Mouse (Mus musculus): ENCODE data around the gene Scrn1. TPM values are rescaled to one million over a fixed set of nuclear protein-coding genes. Genes with fewer than 3 reads are reported as not detected.

The Scrn1 gene
- polyA plus RNA-seq, 1 experiment from 2014 or later: 73.3 TPM

DNA sequence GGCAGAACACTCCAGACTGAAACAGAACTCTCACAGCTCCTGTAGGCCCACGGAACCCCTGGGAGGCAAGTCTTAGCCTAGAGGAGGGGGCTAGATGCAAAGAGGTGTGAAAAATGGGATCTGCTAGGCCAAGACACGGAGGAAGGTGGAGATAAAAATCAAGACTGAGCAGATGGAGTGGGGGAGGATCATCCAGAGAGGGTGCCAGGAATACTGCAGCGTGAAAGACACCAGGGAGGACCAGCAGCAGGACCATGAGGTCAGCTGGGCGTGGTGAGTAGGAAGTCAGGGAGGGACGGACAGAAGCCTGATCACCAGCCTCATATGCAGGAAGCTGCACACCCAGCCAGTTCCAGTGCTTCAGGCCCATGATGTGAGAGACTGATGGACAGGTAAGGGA, 47.5 kb downstream of the Scrn1 start:
- Histone ChIP-seq H3K27me3 (ENCODE audit: control insufficient read depth, insufficient read depth, low read length) (no peaks in the 10 kb centered on the region), H3K27ac (ENCODE audit: low read depth, low read length) (no peak overlapping the region), H3K4me1 (ENCODE audit: control insufficient read depth, insufficient read depth, low read length) (no peaks in the 10 kb centered on the region), H3K4me2 (no peak overlapping the region), H3K4me3 (ENCODE audit: low read depth, low read length) (no peak overlapping the region), H3K36me3 (ENCODE audit: control insufficient read depth, insufficient read depth, low read length) (peaks cover 10% of the 10 kb centered on the region), H3K9me3 (ENCODE audit: control insufficient read depth, low read length) (no peaks in the 10 kb centered on the region), H3K9ac (ENCODE audit: low read length) (no peak overlapping the region)
- no peak for ATAC-seq (ENCODE audit: low FRiP score)
- WGBS: 72% methylated on average over 5 of the region's 5 CpGs
- no peak for DNase-seq (ENCODE audit: low spot score, missing footprints)

DNA sequence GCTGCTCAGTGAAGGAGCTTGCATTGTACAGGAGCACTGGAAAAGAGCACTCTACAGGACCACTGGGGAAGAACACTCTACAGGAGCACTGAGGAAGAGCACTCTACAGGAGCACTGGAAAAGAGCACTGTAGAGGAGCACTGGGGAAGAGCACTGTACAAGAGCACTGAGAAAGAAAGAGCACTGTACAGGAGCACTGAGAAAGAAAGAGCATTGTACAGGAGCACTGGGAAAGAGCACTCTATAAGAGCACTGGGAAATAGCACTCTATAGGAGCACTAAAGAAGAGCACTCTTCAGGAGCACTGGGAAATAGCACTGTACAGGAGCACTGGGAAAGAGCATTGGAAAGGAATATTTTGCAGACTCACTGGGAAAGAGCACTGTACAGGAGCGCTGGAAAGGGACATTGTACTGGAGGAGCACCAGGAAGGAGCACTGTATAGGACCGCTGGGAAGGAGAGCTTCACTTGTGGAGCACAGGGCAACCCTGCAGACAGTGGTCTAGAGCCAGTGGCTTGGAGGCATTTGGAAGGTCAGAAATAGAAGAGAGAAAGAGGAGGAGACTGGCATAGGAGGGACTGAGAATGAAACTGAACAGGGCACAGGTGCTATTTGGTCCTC, 49.7 kb downstream of the Scrn1 start:
- Histone ChIP-seq H3K4me3 (ENCODE audit: low read depth, low read length) (no peak overlapping the region), H3K36me3 (ENCODE audit: control insufficient read depth, insufficient read depth, low read length) (peaks cover 5% of the 10 kb centered on the region; the same call in 1 of the 2 replicates), H3K27me3 (ENCODE audit: control insufficient read depth, insufficient read depth, low read length) (no peaks in the 10 kb centered on the region), H3K9me3 (ENCODE audit: control insufficient read depth, low read length) (no peaks in the 10 kb centered on the region), H3K27ac (ENCODE audit: low read depth, low read length) (no peak overlapping the region), H3K4me1 (ENCODE audit: control insufficient read depth, insufficient read depth, low read length) (no peaks in the 10 kb centered on the region), H3K4me2 (no peak overlapping the region), H3K9ac (ENCODE audit: low read length) (no peak overlapping the region)
- ATAC-seq (ENCODE audit: low FRiP score) (peak; percentile 57; the same call in 1 of the 2 replicates), DNase-seq (ENCODE audit: low spot score, missing footprints) (no peak)
- 95% methylated on average over 2 of the region's 2 CpGs for WGBS

DNA sequence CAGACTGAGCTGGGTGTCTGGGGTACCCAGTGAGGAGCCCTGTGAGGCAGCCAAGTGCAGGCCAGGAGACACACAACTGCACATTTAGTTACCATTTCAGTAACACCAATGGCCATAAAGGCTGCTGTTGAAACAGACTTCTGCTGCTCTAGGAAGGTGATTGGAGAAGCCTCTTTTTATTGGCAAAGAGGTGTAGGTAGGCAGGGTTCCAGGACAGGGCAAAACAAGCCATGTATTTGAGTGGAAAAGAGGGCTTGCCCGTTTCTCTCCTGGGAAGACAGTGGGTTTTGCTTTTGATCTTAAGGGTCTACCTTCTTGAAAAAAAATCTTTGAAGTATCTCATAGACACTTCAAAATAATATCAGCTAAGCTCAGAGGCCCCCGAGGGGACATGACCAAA, 54.0 kb downstream of the Scrn1 start:
- Histone ChIP-seq H3K27ac (ENCODE audit: low read depth, low read length) (no peak overlapping the region), H3K4me1 (ENCODE audit: control insufficient read depth, insufficient read depth, low read length) (peaks cover 17% of the 10 kb centered on the region), H3K9ac (ENCODE audit: low read length) (no peak overlapping the region), H3K27me3 (ENCODE audit: control insufficient read depth, insufficient read depth, low read length) (no peaks in the 10 kb centered on the region), H3K4me2 (no peak overlapping the region), H3K9me3 (ENCODE audit: control insufficient read depth, low read length) (no peaks in the 10 kb centered on the region), H3K36me3 (ENCODE audit: control insufficient read depth, insufficient read depth, low read length) (0 out of 2 replicates have a peak, but pooled peaks cover 5% of the 10 kb centered on the region), H3K4me3 (ENCODE audit: low read depth, low read length) (no peak overlapping the region)
- WGBS: 81% methylated on average over 2 of the region's 2 CpGs
- DNase-seq (ENCODE audit: low spot score, missing footprints): no peak
- no peak for ATAC-seq (ENCODE audit: low FRiP score)

DNA sequence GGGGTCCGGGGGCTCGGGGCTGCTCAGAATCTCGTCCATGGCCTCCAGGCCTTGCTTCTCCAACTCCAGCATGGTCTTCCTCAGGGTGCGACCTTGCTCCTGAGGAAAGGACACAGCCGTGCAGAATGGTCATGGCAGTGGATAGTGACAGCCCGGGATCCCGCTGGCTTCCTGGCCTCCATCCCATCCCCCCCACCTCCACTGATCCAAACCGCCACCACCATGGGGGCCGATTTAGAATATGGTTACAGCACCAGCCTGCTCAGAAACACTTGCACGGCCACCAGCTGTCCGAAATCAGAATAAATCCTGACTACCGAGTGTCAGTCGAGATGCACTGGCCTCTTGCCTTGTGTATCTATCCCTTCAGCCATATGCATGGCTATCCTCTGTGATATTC, 57.0 kb downstream of the Scrn1 start:
- 0 out of 2 replicates have a peak, but pooled peaks cover 5% of the 10 kb centered on the region for H3K36me3 ChIP-seq (ENCODE audit: control insufficient read depth, insufficient read depth, low read length)
- H3K9ac ChIP-seq (ENCODE audit: low read length): no peak overlapping the region
- H3K4me2 ChIP-seq: no peak overlapping the region
- no peak overlapping the region for H3K4me3 ChIP-seq (ENCODE audit: low read depth, low read length)
- H3K4me1 ChIP-seq (ENCODE audit: control insufficient read depth, insufficient read depth, low read length): peaks cover 18% of the 10 kb centered on the region
- no peaks in the 10 kb centered on the region for H3K9me3 ChIP-seq (ENCODE audit: control insufficient read depth, low read length)
- WGBS: 93% methylated on average over 13 of the region's 13 CpGs
- H3K27ac ChIP-seq (ENCODE audit: low read depth, low read length): peak overlapping the region; percentile 70
- H3K27me3 ChIP-seq (ENCODE audit: control insufficient read depth, insufficient read depth, low read length): no peaks in the 10 kb centered on the region
- ATAC-seq (ENCODE audit: low FRiP score) (no peak; the same call in 1 of the 2 replicates), DNase-seq (ENCODE audit: low spot score, missing footprints) (no peak)

DNA sequence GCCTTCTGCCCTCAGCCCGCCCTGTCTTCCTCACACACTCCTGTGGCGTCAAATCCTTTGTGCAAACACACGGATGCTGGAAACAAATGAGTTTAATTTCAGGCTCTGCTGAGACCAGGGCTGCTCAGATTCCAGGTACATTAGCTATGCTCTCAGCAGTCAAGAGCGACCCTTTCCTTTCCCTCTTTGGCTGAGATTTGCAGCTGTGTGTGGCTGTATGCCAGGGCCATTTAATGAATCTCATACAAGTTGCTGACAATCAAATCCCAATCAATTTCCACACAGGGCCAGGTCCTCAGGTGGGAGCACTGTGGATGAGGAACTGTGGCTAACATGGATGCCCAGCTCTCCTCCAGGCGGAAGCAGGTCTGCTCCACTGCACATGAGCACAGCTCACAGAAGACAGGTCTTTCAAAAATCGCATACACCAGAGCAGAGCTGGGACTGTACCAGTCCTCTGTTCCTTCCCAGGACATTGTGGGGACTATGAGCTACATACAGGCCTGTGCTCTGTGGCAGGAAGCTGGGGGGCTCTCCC, 58.0 kb downstream of the Scrn1 start:
- Histone ChIP-seq H3K27ac (ENCODE audit: low read depth, low read length) (peak overlapping the region; percentile 70), H3K4me1 (ENCODE audit: control insufficient read depth, insufficient read depth, low read length) (peaks cover 18% of the 10 kb centered on the region), H3K9ac (ENCODE audit: low read length) (peak overlapping the region; percentile 2), H3K4me2 (no peak overlapping the region), H3K27me3 (ENCODE audit: control insufficient read depth, insufficient read depth, low read length) (no peaks in the 10 kb centered on the region), H3K4me3 (ENCODE audit: low read depth, low read length) (no peak overlapping the region), H3K36me3 (ENCODE audit: control insufficient read depth, insufficient read depth, low read length) (0 out of 2 replicates have a peak, but pooled peaks cover 2% of the 10 kb centered on the region), H3K9me3 (ENCODE audit: control insufficient read depth, low read length) (no peaks in the 10 kb centered on the region)
- DNase-seq (ENCODE audit: low spot score, missing footprints) (no peak), ATAC-seq (ENCODE audit: low FRiP score) (peak; percentile 72)
- 40% methylated on average over 6 of the region's 6 CpGs for WGBS

DNA sequence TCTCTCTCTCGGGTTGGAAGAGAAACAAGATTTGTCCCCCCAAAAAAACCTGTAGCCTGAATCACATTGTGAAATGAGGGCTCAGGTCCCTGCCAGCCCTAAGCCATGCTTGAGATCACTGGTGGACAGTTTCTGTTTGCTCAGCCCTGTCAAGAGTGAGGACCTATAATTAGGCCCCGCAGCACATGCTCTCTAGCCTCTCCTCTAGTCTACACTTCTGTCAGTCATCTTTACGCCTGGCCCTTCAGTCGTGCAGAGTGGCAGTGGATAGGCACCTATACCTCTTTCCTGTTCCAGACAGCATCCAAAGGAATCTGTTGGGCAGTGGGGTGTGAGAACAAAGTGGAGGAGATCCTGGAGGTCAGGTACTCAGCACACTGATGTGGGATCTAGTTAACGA, 58.5 kb downstream of the Scrn1 start:
- DNase-seq (ENCODE audit: low spot score, missing footprints): no peak
- Histone ChIP-seq H3K27me3 (ENCODE audit: control insufficient read depth, insufficient read depth, low read length) (no peaks in the 10 kb centered on the region), H3K4me1 (ENCODE audit: control insufficient read depth, insufficient read depth, low read length) (peaks cover 18% of the 10 kb centered on the region), H3K4me2 (no peak overlapping the region), H3K9me3 (ENCODE audit: control insufficient read depth, low read length) (no peaks in the 10 kb centered on the region), H3K9ac (ENCODE audit: low read length) (no peak overlapping the region), H3K27ac (ENCODE audit: low read depth, low read length) (0 out of 2 replicates have a peak overlapping the region, but pooled peaks have one; percentile 70), H3K36me3 (ENCODE audit: control insufficient read depth, insufficient read depth, low read length) (0 out of 2 replicates have a peak, but pooled peaks cover 2% of the 10 kb centered on the region), H3K4me3 (ENCODE audit: low read depth, low read length) (no peak overlapping the region)
- WGBS: 66% methylated on average over 5 of the region's 5 CpGs
- ATAC-seq (ENCODE audit: low FRiP score): peak; percentile 49

DNA sequence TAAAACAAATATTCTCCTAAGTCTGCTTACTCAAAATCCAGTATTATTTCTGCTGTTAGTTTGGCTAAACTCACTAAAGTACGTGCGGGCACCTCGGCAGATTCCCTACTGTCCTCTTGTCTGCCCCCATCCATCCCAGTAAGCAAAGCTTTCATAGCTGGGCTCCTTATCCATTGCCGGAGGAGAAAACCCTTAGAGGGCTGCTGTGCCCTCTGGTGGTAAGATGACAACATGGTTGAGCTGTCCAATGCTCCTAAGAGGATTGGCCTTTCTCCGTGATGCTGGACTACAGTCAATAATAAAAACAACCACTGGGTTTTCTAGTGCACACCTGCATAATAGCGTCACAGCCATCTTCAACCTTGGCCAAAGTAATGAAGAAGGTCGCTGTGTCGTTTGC, 59.3 kb downstream of the Scrn1 start:
- ATAC-seq (ENCODE audit: low FRiP score): peak; percentile 48
- Histone ChIP-seq H3K4me2 (no peak overlapping the region), H3K4me1 (ENCODE audit: control insufficient read depth, insufficient read depth, low read length) (peaks cover 18% of the 10 kb centered on the region), H3K4me3 (ENCODE audit: low read depth, low read length) (no peak overlapping the region), H3K27ac (ENCODE audit: low read depth, low read length) (no peak overlapping the region; the same call in 1 of the 2 replicates), H3K27me3 (ENCODE audit: control insufficient read depth, insufficient read depth, low read length) (no peaks in the 10 kb centered on the region), H3K36me3 (ENCODE audit: control insufficient read depth, insufficient read depth, low read length) (0 out of 2 replicates have a peak, but pooled peaks cover 2% of the 10 kb centered on the region), H3K9ac (ENCODE audit: low read length) (no peak overlapping the region), H3K9me3 (ENCODE audit: control insufficient read depth, low read length) (no peaks in the 10 kb centered on the region)
- peak; percentile 88 for DNase-seq (ENCODE audit: low spot score, missing footprints)
- 39% methylated on average over 8 of the region's 8 CpGs for WGBS

DNA sequence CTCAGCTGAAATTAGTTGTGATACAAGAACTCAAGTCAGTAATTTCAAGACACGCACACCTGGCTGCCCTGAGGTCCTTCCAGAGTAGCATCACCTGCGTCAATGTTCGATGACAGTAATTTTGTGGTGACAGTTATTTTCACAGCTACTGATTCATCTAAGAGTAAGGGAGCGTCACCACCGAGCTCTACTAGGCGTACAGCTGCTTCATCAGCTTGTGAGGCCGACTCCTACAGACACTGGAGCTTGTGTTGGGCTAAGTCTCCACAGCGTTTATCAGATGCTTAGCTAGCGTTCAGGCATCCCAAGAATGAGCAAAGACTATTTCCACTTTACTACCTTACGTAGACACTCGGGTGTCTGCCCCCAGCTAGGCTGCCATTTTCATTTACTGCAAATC, 60.0 kb downstream of the Scrn1 start:
- no peak overlapping the region for H3K4me3 ChIP-seq (ENCODE audit: low read depth, low read length)
- 0 out of 2 replicates have a peak, but pooled peaks cover 2% of the 10 kb centered on the region for H3K36me3 ChIP-seq (ENCODE audit: control insufficient read depth, insufficient read depth, low read length)
- WGBS: 95% methylated on average over 11 of the region's 11 CpGs
- peaks cover 18% of the 10 kb centered on the region for H3K4me1 ChIP-seq (ENCODE audit: control insufficient read depth, insufficient read depth, low read length)
- DNase-seq (ENCODE audit: low spot score, missing footprints) (no peak), ATAC-seq (ENCODE audit: low FRiP score) (no peak)
- H3K27ac ChIP-seq (ENCODE audit: low read depth, low read length): no peak overlapping the region
- H3K9ac ChIP-seq (ENCODE audit: low read length): no peak overlapping the region
- H3K27me3 ChIP-seq (ENCODE audit: control insufficient read depth, insufficient read depth, low read length): no peaks in the 10 kb centered on the region
- no peaks in the 10 kb centered on the region for H3K9me3 ChIP-seq (ENCODE audit: control insufficient read depth, low read length)
- H3K4me2 ChIP-seq: no peak overlapping the region

DNA sequence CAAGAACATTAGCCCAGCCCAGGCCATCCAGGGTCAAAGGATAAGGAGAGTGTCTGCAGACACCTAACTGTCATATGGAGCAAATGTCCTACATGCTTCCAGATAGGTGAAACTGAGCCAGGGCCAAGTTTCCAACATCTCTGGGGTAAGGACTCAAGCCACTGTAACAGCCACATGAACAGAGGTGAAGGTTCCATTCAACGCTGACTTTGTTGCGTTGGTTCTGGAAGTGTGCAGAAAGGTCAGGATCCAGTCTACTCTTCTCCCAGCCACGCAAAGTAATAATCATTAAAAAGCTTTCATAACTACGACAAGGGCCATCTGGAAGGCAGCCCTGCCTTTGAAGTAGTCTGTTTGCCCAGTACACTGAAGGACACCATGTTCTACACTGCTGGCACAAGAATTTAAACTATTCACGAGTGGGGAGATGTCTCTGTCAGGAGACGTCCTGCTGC, 63.6 kb downstream of the Scrn1 start:
- DNase-seq (ENCODE audit: low spot score, missing footprints) (no peak), ATAC-seq (ENCODE audit: low FRiP score) (no peak)
- peaks cover 2% of the 10 kb centered on the region; the same call in 1 of the 2 replicates for H3K4me1 ChIP-seq (ENCODE audit: control insufficient read depth, insufficient read depth, low read length)
- H3K27me3 ChIP-seq (ENCODE audit: control insufficient read depth, insufficient read depth, low read length): no peaks in the 10 kb centered on the region
- H3K36me3 ChIP-seq (ENCODE audit: control insufficient read depth, insufficient read depth, low read length): no peaks in the 10 kb centered on the region
- no peak overlapping the region for H3K4me3 ChIP-seq (ENCODE audit: low read depth, low read length)
- H3K27ac ChIP-seq (ENCODE audit: low read depth, low read length): no peak overlapping the region
- no peak overlapping the region for H3K9ac ChIP-seq (ENCODE audit: low read length)
- WGBS: 84% methylated on average over 6 of the region's 6 CpGs
- no peak overlapping the region for H3K4me2 ChIP-seq
- no peaks in the 10 kb centered on the region; the same call in 1 of the 2 replicates for H3K9me3 ChIP-seq (ENCODE audit: control insufficient read depth, low read length)

All from midbrain, embryonic 11.5 days (tissue).